Mouse (Mus musculus) C2C12 (cell line): ENCODE measurements around the gene Optn.

ENCODE experiments used
- CEBPB ChIP-seq: IDR thresholded peaks from one replicate; pipeline ENCODE4 v1.6.1; 2011; ENCODE audit warnings: low read depth, mild to moderate bottlenecking, control low read depth, moderate library complexity
- CTCF ChIP-seq: IDR thresholded peaks from one replicate; pipeline ENCODE4 v1.5.1; 2011; ENCODE audit not compliant: control insufficient read depth, insufficient read depth, insufficient read length
- FOSL1 ChIP-seq: IDR thresholded peaks from one replicate; pipeline ENCODE4 v1.8.0; 2011; ENCODE audit warnings: mild to moderate bottlenecking, low read length; ENCODE audit not compliant: poor library complexity, insufficient read depth, severe bottlenecking
- MAX ChIP-seq: IDR thresholded peaks from one replicate; pipeline ENCODE4 v1.6.1; 2011; ENCODE audit warnings: mild to moderate bottlenecking, control low read depth
- MYOG ChIP-seq: IDR thresholded peaks from one replicate; pipeline ENCODE4 v1.6.1; 2011; ENCODE audit not compliant: control insufficient read depth, insufficient read length; ENCODE audit errors: extremely low read depth

DNA sequence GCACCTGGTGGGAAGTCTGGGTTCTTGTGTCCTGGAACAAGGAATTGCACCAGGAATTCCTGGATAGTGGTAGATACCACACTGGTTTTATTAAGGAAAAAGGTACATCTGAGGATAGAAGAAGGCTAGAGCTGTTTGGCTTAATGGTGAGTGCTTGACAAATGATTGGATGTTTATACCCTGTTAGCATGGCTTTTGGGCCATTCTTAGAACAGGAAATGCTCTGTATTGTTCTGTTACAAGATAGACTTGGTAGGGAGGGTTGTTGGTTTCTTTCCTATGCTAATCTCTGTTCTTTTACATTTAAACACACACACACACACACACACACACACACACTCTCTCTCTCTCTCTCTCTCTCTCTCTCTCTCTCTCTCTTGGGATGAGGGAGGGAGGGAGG lies 12.0 kb upstream of the Optn start:
- TF ChIP-seq CTCF (no peak), MAX (no peak), MYOG (no peak), FOSL1 (no peak), CEBPB (no peak)
